Mouse (Mus musculus): ENCODE data around the gene Mrgbp.
A peak's percentile ranks its signal among the peaks of the same experiment; 100 is the strongest.

GRCm38 (mm10) chr2:180582481-180583153 lies 1.5 kb downstream of the Mrgbp start:
- TF ChIP-seq TCF12 (IDR thresholded peaks at IDR 0.05; ENCODE audit: low read depth, low read length) (no peak), HCFC1 (IDR thresholded peaks at IDR 0.05; ENCODE audit: low read depth, low read length) (peak; percentile 80)
